Mouse (Mus musculus): ENCODE data around the gene Hist1h1b. TPM values are rescaled to one million over a fixed set of nuclear protein-coding genes. Genes with fewer than 3 reads are reported as not detected.
"Not testable (repeated sequence)": the region's sequence is repeated elsewhere in the genome, so short reads cannot be mapped to it uniquely, and the experiment has no call there.

Gene Hist1h1b
- polyA plus RNA-seq, 1 experiment: 5.0 TPM

GRCm38 (mm10) chr13:21783255-21783617 is 2.8 kb upstream of the Hist1h1b start, which contains the start of gene Hist1h3i:
TSS of gene Hist1h3i (minus strand) at chr13:21783370.
- TF ChIP-seq TAL1 (IDR thresholded peaks at IDR 0.05; ENCODE audit: low read length): no peak
- no peak for TF ChIP-seq GATA1 (IDR thresholded peaks at IDR 0.05; ENCODE audit: low read length)
- peak within 1 kb of the TSS; percentile 88 for H3K4me3 ChIP-seq (replicated peaks)
- H3K27me3 ChIP-seq (ENCODE audit: control insufficient read depth): no peaks in the 10 kb centered on the region
- peaks cover 8% of the 10 kb centered on the region for H3K36me3 ChIP-seq (ENCODE audit: control insufficient read depth)
- peaks cover 73% of the 10 kb centered on the region for H3K4me1 ChIP-seq (ENCODE audit: control insufficient read depth)
- peaks cover 2% of the 10 kb centered on the region; the same call in 1 of the 2 replicates for H3K9me3 ChIP-seq (ENCODE audit: control insufficient read depth, low read length)

- H3K27me3 ChIP-seq (ENCODE audit: control insufficient read depth); H3K9me3 ChIP-seq (ENCODE audit: control insufficient read depth, low read length); H3K36me3 ChIP-seq (ENCODE audit: control insufficient read depth): not testable (repeated sequence)
- peak overlapping the region; percentile 88 for H3K4me3 ChIP-seq (replicated peaks)
- peaks cover 73% of the 10 kb centered on the region for H3K4me1 ChIP-seq (ENCODE audit: control insufficient read depth)
These were observed 2.2 kb upstream of the Hist1h1b start for GRCm38 (mm10) chr13:21782361-21783254.

GRCm38 (mm10) chr13:21781639-21782038 is 1.2 kb upstream of the Hist1h1b start:
- Histone ChIP-seq H3K4me1 (ENCODE audit: control insufficient read depth) (peaks cover 81% of the 10 kb centered on the region), H3K36me3 (ENCODE audit: control insufficient read depth) (peaks cover 12% of the 10 kb centered on the region), H3K27me3 (ENCODE audit: control insufficient read depth) (no peaks in the 10 kb centered on the region), H3K4me3 (replicated peaks) (peak overlapping the region; percentile 88), H3K9me3 (ENCODE audit: control insufficient read depth, low read length) (peaks cover 2% of the 10 kb centered on the region; the same call in 1 of the 2 replicates)
- no peak for TF ChIP-seq TAL1 (IDR thresholded peaks at IDR 0.05; ENCODE audit: low read length)
- no peak for TF ChIP-seq GATA1 (IDR thresholded peaks at IDR 0.05; ENCODE audit: low read length)

- Histone ChIP-seq H3K27me3 (ENCODE audit: control insufficient read depth) (no peaks in the 10 kb centered on the region), H3K36me3 (ENCODE audit: control insufficient read depth) (peaks cover 18% of the 10 kb centered on the region), H3K4me1 (ENCODE audit: control insufficient read depth) (peaks cover 83% of the 10 kb centered on the region), H3K9me3 (ENCODE audit: control insufficient read depth, low read length) (peaks cover 2% of the 10 kb centered on the region; the same call in 1 of the 2 replicates), H3K4me3 (replicated peaks) (peak overlapping the region; percentile 88)
- TF ChIP-seq TAL1 (IDR thresholded peaks at IDR 0.05; ENCODE audit: low read length) (no peak), GATA1 (IDR thresholded peaks at IDR 0.05; ENCODE audit: low read length) (no peak)
These were observed 663 bp upstream of the Hist1h1b start for GRCm38 (mm10) chr13:21781021-21781555.

- H3K4me1 ChIP-seq (ENCODE audit: control insufficient read depth): peaks cover 73% of the 10 kb centered on the region
- H3K4me3 ChIP-seq (replicated peaks): peak overlapping the region; percentile 88
- peaks cover 2% of the 10 kb centered on the region; the same call in 1 of the 2 replicates for H3K9me3 ChIP-seq (ENCODE audit: control insufficient read depth, low read length)
- TF ChIP-seq TAL1 (IDR thresholded peaks at IDR 0.05; ENCODE audit: low read length) (no peak), GATA1 (IDR thresholded peaks at IDR 0.05; ENCODE audit: low read length) (no peak)
- no peaks in the 10 kb centered on the region for H3K27me3 ChIP-seq (ENCODE audit: control insufficient read depth)
- H3K36me3 ChIP-seq (ENCODE audit: control insufficient read depth): peaks cover 34% of the 10 kb centered on the region
These were observed 1.3 kb downstream of the Hist1h1b start for GRCm38 (mm10) chr13:21778814-21779766.

- no peaks in the 10 kb centered on the region for H3K9me3 ChIP-seq (ENCODE audit: control insufficient read depth, low read length)
- peaks cover 7% of the 10 kb centered on the region for H3K36me3 ChIP-seq (ENCODE audit: control insufficient read depth)
- no peaks in the 10 kb centered on the region for H3K27me3 ChIP-seq (ENCODE audit: control insufficient read depth)
- H3K4me3 ChIP-seq (replicated peaks): peak overlapping the region; percentile 65
- TF ChIP-seq TAL1 (IDR thresholded peaks at IDR 0.05; ENCODE audit: low read length): no peak
- TF ChIP-seq GATA1 (IDR thresholded peaks at IDR 0.05; ENCODE audit: low read length): no peak
- peaks cover 47% of the 10 kb centered on the region for H3K4me1 ChIP-seq (ENCODE audit: control insufficient read depth)
These were observed 24.7 kb downstream of the Hist1h1b start for GRCm38 (mm10) chr13:21755707-21756106.

GRCm38 (mm10) chr13:21754294-21755001 is 26.0 kb downstream of the Hist1h1b start:
- not testable (repeated sequence) for H3K9me3 ChIP-seq (ENCODE audit: control insufficient read depth, low read length); H3K36me3 ChIP-seq (ENCODE audit: control insufficient read depth); H3K27me3 ChIP-seq (ENCODE audit: control insufficient read depth)
- Histone ChIP-seq H3K4me1 (ENCODE audit: control insufficient read depth) (peaks cover 49% of the 10 kb centered on the region), H3K4me3 (replicated peaks) (peak overlapping the region; percentile 65)
- TF ChIP-seq GATA1 (IDR thresholded peaks at IDR 0.05; ENCODE audit: low read length): peak; percentile 89

GRCm38 (mm10) chr13:21753524-21754285 is 26.7 kb downstream of the Hist1h1b start, which contains the start of the genes Hist1h2ak and Hist1h2bn:
TSS of gene Hist1h2ak (minus strand) at chr13:21753827.
TSS of gene Hist1h2bn (plus strand) at chr13:21754123.
- H3K4me1 ChIP-seq (ENCODE audit: control insufficient read depth): peaks cover 49% of the 10 kb centered on the region
- 0 out of 2 replicates have a peak, but pooled peaks have one; percentile 21 for TF ChIP-seq GATA1 (IDR thresholded peaks at IDR 0.05; ENCODE audit: low read length)

More at GRCm38 (mm10) chr13:21753524-21754285, 26.7 kb downstream of the Hist1h1b start, which contains the start of the genes Hist1h2ak and Hist1h2bn:
- H3K27me3 ChIP-seq (ENCODE audit: control insufficient read depth); H3K9me3 ChIP-seq (ENCODE audit: control insufficient read depth, low read length): not testable (repeated sequence)
- peak within 1 kb of the TSS; percentile 65 for H3K4me3 ChIP-seq (replicated peaks)
- H3K36me3 ChIP-seq (ENCODE audit: control insufficient read depth): peaks cover 14% of the 10 kb centered on the region
